Mouse (Mus musculus): ENCODE measurements around the gene Snupn. TPM values are rescaled to one million over a fixed set of nuclear protein-coding genes. Genes with fewer than 3 reads are reported as not detected.
"Not testable (repeated sequence)": the region's sequence is repeated elsewhere in the genome, so short reads cannot be mapped to it uniquely, and the experiment has no call there.

The Snupn gene
- total RNA-seq, 2 experiments from 2014 or later, result 9.9 to 10.1 TPM

DNA sequence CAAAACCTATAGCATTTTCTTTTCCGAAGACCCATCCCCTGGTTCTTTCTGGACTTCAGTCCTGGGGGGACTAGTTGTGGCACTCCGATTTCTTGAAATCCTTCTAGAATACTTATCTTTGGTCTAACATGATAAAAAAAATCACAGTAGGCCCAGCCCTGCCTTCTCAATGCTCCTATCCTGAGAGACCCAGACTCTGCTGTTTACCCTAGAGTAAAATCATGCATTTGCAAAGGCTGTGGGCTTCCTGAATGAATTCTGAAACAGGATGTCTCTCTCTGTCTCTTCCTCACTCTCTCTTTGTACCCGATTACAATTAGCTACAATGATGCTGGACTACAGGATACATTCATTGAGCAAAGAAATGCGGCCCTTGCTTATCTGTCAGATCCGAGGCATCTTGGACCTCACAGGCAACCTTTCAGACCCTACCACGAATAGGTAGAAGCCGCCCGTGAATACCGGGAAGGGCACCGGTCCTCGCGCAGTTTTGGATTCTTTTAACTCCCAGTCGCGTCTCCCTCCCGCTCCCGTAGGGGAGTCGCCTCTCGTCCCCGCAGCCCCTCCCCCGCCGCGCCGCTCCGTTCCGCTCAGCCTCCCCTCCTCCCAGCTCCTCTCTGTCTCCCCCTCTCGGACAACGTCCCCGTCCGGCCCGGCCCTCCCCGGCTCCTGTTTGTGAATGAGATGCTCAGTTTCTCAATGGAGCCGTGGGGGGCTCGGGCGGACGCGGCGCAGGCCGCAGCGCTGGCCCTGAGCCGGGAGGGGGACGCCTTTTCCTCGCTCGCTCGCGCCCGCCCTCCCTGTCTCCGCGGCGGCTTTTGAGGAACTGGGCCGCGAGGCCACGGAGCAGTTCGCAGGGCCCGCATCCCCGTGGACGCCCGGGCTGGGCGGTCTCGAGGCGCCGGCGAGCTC is 43.9 kb downstream of the Snupn start, which contains the start of gene Ptpn9:
Gene Ptpn9 (plus strand): TSS at position 638 of the 912 bp plus-strand sequence.
- intact Hi-C loops (cut with DNase I), result loop anchor here (2.0 kb wide), 1 partner anchor 44 kb away; the partner anchor contains the start of gene Snupn
- peak; percentile 79 for DNase-seq (ENCODE audit: low spot score)

DNA sequence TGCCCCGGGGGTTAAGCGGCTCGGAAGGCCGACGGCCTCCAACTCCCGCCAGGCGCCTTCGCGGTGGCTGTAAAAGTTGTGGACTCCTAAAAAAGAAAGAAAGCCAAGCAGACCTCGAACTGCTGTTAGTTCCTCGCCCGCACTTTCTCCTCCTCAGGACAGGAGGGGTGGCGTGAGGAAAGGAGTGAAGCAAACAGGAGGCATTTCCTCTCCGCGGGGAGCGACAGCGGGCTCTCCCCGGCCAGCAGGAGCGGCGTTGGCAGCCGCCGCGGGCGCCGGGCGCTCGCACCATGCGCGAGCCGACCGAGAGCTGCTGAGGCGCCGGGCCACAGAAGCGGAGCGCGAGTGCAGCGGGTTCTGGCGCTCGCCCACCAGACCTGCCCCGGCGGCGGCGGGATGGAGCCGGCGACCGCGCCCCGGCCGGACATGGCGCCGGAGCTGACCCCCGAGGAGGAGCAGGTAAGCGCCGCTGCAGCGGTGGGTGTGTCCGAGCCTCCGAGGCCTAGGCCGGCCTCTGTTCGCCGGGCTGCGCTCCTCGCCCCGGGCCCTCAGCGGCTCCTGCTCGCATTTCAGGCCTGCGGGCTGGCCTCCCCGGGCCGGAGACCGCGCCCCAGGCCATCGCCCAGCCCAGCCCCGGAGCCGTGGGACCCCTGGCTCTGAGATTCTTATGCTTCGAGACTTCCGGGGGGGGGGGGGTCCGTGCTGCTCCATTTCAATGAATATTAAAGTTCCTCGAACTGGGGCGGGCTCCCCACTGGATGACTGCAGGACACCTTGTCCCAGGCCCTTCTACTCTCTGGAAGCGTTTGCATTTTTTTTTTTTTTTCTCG is 44.7 kb downstream of the Snupn start:
- intact Hi-C loops (cut with DNase I), result loop anchor here (2.0 kb wide), 1 partner anchor 45 kb away; the partner anchor contains the start of gene Snupn
- peak; percentile 27 for DNase-seq (ENCODE audit: low spot score)

DNA sequence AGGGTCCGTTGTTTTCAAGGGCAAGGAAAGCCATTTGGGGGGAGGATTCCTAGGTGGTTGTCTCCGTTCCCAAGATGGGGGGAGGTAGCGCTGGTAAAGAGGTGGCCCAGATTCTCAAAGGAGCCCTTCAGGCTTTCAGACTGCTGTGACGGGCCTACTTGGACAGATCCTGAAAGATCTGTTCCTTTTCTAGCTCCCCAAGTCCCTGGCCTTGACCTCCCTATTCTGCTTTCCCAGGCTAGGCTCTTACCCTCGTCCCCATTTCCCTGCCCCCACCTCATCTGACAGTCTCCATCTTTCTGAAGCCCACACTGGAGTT is 45.3 kb downstream of the Snupn start:
- intact Hi-C loops (cut with DNase I), result no loop called here

DNA sequence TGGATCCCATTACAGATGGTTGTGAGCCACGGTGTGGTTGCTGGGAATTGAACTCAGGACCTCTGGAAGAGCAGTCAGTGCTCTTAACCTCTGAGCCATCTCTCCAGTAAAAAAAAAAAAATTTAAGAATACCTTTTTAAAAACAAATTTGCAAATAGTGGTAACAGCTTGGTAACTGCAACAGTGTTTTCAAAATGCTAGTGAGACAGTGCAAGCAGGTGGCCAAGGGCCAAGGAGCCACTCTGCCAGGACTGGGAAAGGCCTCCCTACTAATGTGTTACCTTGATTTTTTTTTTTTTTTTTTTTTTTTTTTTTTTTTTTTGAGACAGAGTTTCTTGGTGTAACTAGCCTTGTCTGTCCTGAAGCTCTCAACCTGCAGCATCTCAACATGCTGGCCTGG is 46.5 kb downstream of the Snupn start:
- DNase-seq (ENCODE audit: low spot score), result not testable (repeated sequence)

More for the DNA sequence above, 45.3 kb downstream of the Snupn start:
- DNase-seq (ENCODE audit: low spot score), result no peak

DNA sequence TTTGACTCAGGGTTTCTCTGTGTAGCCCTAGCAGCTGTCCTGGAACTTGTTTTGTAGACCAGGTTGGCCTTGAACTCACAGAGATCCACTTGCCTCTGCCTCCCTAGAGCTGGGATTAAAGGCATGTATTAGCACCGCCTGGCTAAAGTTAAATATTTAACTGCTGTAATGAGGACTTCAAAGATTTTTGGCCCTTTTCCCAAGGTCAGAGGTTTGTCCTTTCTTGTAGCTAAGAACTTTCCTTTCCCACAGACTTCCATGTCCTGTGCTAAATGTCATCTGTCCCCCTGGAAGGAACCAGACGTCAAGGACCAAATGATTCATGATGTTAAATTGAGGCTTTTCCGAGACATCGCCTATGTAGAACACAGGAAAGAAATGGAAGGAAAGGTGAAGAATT is 52.3 kb downstream of the Snupn start:
- intact Hi-C loops (cut with DNase I), result loop anchor here (5.0 kb wide), 1 partner anchor 44 kb away; no protein-coding TSS in a partner anchor
- DNase-seq (ENCODE audit: low spot score), result no peak

More for the DNA sequence above, 46.5 kb downstream of the Snupn start:
- intact Hi-C loops (cut with DNase I), result not testable (repeated sequence)

DNA sequence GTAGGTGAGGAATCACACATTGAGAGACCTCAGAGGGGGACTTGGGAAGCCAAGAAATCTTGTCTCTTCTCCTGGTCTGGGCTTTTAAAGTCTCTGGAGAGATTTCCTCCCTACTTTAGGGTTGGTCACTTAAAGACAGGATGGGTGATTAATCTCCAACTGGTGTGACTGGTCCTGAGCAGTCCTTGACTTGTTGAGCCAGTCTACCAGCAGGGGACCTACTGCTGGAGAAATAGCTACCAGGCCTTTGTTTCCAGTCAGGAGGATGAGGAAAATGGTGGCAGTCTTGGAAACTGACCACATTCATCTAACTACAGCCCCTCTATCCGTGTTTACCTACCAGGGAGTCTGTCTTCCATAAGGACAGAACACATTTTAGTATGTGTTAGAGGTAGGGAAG is 61.7 kb downstream of the Snupn start:
- DNase-seq (ENCODE audit: low spot score), result no peak
- intact Hi-C loops (cut with DNase I), result no loop called here

DNA sequence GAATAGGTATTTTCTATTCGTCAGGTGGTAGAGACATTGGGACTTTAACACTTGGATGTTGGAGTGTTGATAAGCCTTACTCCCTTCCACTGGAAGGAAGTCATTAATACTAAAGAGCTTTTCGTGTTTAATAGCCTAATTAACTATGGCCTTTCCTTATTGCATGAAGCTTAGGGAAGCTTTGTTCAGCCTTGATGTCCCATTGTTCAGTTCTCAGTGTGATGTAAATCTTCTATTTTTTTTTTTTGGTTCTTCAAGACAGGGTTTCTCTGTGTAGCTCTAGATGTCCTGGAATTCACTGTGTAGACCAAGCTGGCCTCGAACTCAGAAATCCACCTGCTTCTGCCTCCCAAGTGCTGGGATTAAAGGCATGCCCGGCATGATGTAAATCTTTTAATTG is 62.2 kb downstream of the Snupn start:
- no peak for DNase-seq (ENCODE audit: low spot score)
- intact Hi-C loops (cut with DNase I), result no loop called here

DNA sequence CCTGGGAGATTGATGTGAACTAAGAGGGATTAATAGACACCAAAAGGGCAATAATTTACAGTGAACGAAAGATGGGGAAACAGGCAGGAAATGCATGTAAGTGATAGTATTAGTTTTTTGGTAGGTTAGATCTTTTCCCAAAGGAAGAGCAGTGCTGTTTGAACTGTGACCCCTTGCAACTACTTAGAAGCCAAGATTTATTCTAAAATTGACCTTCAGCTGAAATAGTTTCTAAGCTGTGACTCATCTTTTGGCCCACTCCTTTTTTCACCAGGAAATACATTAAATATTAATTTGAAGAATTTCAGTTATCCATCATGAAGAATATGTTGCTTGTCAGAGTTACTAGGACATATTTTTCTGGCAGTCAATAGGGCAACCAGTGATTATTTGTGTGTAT is 63.1 kb downstream of the Snupn start:
- intact Hi-C loops (cut with DNase I), result no loop called here
- no peak for DNase-seq (ENCODE audit: low spot score)

DNA sequence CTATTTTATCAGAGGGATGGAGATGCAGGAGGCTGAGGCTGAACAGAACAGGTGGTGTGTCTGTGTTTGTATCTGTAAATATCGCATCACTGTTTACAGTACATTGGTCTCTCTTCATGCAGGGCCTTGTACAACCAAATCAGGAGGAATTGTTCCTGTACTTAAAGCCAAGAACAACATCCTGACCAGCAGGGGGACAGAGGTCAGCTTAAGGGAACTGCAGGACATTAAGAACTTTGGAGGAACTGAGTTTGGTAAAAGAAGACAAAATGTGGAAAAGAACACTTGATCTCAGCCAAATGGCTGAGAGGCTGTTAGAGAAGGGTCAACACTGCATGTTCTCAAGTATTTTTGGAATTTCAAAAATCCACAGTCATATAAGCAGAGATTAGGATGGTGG is 64.1 kb downstream of the Snupn start:
- intact Hi-C loops (cut with DNase I), result no loop called here
- no peak for DNase-seq (ENCODE audit: low spot score)

DNA sequence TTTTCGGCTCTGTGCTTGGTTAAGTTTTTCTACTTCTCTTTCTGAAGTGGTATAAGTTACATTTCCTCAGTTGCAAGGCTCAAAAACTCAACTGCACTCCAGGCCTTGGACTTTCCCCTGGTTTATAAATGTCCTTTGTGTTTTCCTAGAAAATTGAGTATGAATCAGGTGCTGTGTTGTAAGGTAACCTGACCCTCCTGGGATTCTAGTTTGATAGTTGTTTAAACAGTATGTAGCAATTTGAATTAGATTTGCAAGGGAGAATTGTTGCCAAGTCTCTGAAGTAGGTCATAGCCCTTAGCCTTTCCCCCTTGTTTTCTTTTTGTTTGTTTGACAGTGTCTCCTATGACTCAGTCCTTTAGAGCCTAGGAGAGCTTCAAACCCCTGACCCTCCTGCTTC is 67.0 kb downstream of the Snupn start:
- no peak for DNase-seq (ENCODE audit: low spot score)
- intact Hi-C loops (cut with DNase I), result no loop called here

DNA sequence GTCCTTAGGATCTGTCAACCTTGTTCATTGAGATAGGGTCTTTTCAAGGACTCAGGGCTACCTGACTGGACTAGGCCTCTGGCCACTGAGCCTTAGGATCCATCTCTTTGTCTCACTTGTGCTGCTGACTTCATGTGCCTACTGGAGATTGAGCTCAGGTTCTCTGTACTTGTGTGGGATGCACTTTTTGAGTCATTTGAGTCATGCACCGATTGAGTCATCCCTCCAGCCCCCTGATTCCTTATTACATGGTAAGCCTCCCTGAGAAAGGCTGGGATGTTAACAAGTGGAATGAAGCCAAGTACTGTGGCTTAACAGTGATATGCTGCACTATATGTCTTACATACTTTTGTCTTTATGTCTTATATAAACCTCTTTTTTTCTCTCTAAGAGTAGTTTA is 81.1 kb downstream of the Snupn start:
- intact Hi-C loops (cut with DNase I), result loop anchor here (5.0 kb wide), 1 partner anchor 139 kb away; no protein-coding TSS in a partner anchor
- DNase-seq (ENCODE audit: low spot score), result no peak

Other genes starting within 250 kb of the Snupn start
- gene Lingo1, start 154.4 kb upstream of the Snupn start, total RNA-seq (2021), result 1 to 10 TPM; 1.5 to 1.7 TPM
- gene Odf3l1, start 86.2 kb upstream of the Snupn start, total RNA-seq (2021), result not detected
- 10 to 100 TPM; 15.2 to 20.4 TPM for gene Cspg4, start 85.8 kb upstream of the Snupn start, total RNA-seq (2021)
- gene Snx33, start 22.5 kb upstream of the Snupn start, total RNA-seq (2021), result 10 to 100 TPM in 1 of 2 experiments, 1 to 10 TPM in 1; 8.9 to 12.5 TPM
- 10 to 100 TPM; 53.2 to 54.8 TPM for gene Imp3, start 13.4 kb upstream of the Snupn start, total RNA-seq (2021)
- 10 to 100 TPM; 10.0 to 10.7 TPM for gene Ptpn9, start 44.0 kb downstream of the Snupn start, total RNA-seq (2021)
- 10 to 100 TPM; 27.0 to 31.7 TPM for gene Sin3a, start 121.2 kb downstream of the Snupn start, total RNA-seq (2021)
- 10 to 100 TPM; 43.7 to 46.0 TPM for gene Man2c1, start 179.8 kb downstream of the Snupn start, total RNA-seq (2021)
- gene Neil1, start 197.4 kb downstream of the Snupn start, total RNA-seq (2021), result 1 to 10 TPM; 5.4 to 6.0 TPM
- 10 to 100 TPM; 26.4 to 28.8 TPM for gene Commd4, start 207.5 kb downstream of the Snupn start, total RNA-seq (2021)

All from heart, postnatal 25 days (tissue).